Mouse (Mus musculus): ENCODE data around the gene Actr10.

Gene Actr10

GRCm38 (mm10) chr12:70984855-70985550 lies 47.3 kb downstream of the Actr10 start:
- ChIA-PET CTCF (interaction anchor here in 2 of 4 experiments (0.8 to 1.1 kb wide), 2 partner anchors 12 kb away, joined by 3 to 7 read pairs; no protein-coding TSS in a partner anchor), POLR2A (interaction anchor here in 3 of 4 experiments (0.6 to 10.0 kb wide), 10 partner anchors 10 to 31 kb away, joined by 3 to 134 read pairs (median 8); partner anchors contain the start of genes Arid4a (in 2 of the 3) and Psma3 (in 2 of the 3))

DNA sequence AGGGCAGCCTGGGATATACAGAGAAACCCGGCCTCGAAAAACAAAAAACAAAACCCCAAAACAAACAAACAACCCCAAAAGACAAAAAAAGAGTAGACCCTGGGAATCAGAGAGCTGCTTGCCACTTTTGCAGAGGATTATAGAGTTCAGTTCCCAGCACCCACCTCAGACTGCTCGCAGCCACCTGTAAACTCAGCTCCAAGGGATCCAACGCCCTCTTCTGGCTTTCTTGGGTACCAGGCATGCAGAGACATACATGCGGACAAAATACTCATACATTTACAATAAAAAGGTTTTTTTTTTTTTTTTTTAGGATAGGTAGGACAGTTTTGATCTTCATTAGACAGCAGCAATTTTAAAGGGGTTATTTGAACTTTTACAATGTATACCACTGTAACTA lies 59.6 kb downstream of the Actr10 start:
- ChIA-PET POLR2A (interaction anchor here (0.6 to 12.5 kb wide), 20 partner anchors 9 to 1796 kb away, joined by 3 to 134 read pairs (median 5); partner anchors contain the start of genes Arid4a (in 2 of the 4) and Psma3 (in 2 of the 4)), CTCF (interaction anchor here (0.5 to 1.7 kb wide), 17 partner anchors 12 to 1515 kb away, joined by 3 to 13 read pairs (median 4); partner anchors contain the start of gene Arid4a (in 2 of the 4))

- CTCF ChIA-PET = interaction anchor here in 1 of 4 experiments (0.8 to 1.0 kb wide), 2 partner anchors 13 to 74 kb away, joined by 3 read pairs; no protein-coding TSS in a partner anchor
- POLR2A ChIA-PET = interaction anchor here in 3 of 4 experiments (0.6 to 12.5 kb wide), 18 partner anchors 8 to 37 kb away, joined by 3 to 134 read pairs (median 6); partner anchors contain the start of genes Arid4a (in 3 of the 3) and Psma3 (in 2 of the 3)
These were observed 61.8 kb downstream of the Actr10 start for GRCm38 (mm10) chr12:70999423-70999903.

DNA sequence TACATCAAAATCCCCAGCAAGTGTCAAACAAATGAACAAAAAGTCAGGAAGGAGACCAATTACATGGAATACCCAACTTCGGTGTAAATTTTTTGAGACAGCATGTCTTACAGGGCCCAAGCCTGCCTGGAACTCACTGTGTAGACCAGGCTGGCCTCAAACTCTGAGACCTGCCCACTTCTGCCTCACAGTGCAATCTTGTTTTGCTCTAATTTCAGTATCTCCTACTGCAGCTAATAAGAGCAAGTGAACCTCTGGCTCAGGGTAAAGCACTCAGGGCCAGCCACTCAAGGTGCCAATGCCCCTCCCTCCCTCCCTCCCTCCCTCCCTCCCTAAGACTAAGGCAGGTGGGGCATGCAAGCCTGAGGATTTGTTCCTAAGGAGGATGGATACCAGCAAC lies 62.7 kb downstream of the Actr10 start:
- CTCF ChIA-PET = no interaction called here

GRCm38 (mm10) chr12:71001456-71001855 lies 63.8 kb downstream of the Actr10 start:
- ChIA-PET POLR2A (interaction anchor here (0.5 to 12.5 kb wide), 12 partner anchors 8 to 726 kb away, joined by 3 to 134 read pairs (median 6); partner anchors contain the start of genes Psma3 (in 3 of the 4) and Arid4a (in 2 of the 4)), CTCF (no interaction called here)

More for the DNA sequence above, 62.7 kb downstream of the Actr10 start:
- POLR2A ChIA-PET = interaction anchor here in 3 of 4 experiments (0.6 to 12.5 kb wide), 11 partner anchors 9 to 1000 kb away, joined by 3 to 134 read pairs (median 6); partner anchors contain the start of genes Arid4a (in 2 of the 3) and Psma3 (in 1 of the 3)

- POLR2A ChIA-PET = interaction anchor here (0.6 to 12.5 kb wide), 13 partner anchors 9 to 551 kb away, joined by 3 to 134 read pairs (median 6); partner anchors contain the start of genes Arid4a (in 3 of the 4), Psma3 (in 1 of the 4) and Tmx1 (in 1 of the 4)
- CTCF ChIA-PET = interaction anchor here (0.6 to 0.7 kb wide), 5 partner anchors 11 to 1050 kb away, joined by 3 to 9 read pairs (median 4); no protein-coding TSS in a partner anchor
These were observed 66.2 kb downstream of the Actr10 start for GRCm38 (mm10) chr12:71003760-71004426.

GRCm38 (mm10) chr12:71006141-71006540 lies 68.5 kb downstream of the Actr10 start:
- ChIA-PET POLR2A (interaction anchor here (0.5 to 7.9 kb wide), 17 partner anchors 9 to 93 kb away, joined by 3 to 107 read pairs (median 5); partner anchors contain the start of genes Arid4a (in 3 of the 4) and Psma3 (in 3 of the 4)), CTCF (interaction anchor here in 1 of 4 experiments (0.6 to 0.7 kb wide), 2 partner anchors 10 to 27 kb away, joined by 3 read pairs; partner anchors contain the start of gene Arid4a)

DNA sequence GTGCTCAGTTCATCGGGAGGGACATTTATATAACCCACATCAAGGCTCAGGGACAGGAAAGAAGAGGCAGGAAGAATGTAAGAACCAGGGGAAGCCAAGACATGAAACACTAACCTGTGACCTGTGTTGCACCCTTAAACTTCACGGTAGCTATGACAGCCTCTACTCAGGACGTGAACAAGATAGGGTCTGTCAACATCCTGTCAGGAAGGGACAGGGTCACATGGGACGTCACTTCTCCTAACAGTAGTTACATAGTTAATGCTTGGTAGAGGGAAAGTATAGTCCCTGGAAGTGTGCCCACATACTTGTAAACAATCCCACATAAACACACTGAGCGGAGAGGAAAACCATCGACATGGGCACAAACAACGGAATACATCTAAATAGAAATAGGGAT lies 69.2 kb downstream of the Actr10 start:
- CTCF ChIA-PET = no interaction called here
- POLR2A ChIA-PET = interaction anchor here (1.0 to 7.9 kb wide), 12 partner anchors 8 to 42 kb away, joined by 3 to 107 read pairs (median 8); partner anchors contain the start of genes Arid4a (in 4 of the 4) and Psma3 (in 2 of the 4)

GRCm38 (mm10) chr12:71009769-71010168 lies 72.1 kb downstream of the Actr10 start:
- ChIA-PET CTCF (interaction anchor here in 2 of 4 experiments (0.6 to 0.8 kb wide), 3 partner anchors 11 to 40 kb away, joined by 5 to 10 read pairs (median 9); no protein-coding TSS in a partner anchor), POLR2A (interaction anchor here (0.6 to 3.6 kb wide), 31 partner anchors 8 to 1784 kb away, joined by 3 to 23 read pairs (median 3); partner anchors contain the start of genes 2700049A03Rik (in 2 of the 4), Psma3 (in 2 of the 4) and Timm9 (in 2 of the 4))

Data from embryonic stem cell, embryonic (primary cell).